Mouse (Mus musculus): ENCODE data around the gene Dcp1b.

The Dcp1b gene

DNA sequence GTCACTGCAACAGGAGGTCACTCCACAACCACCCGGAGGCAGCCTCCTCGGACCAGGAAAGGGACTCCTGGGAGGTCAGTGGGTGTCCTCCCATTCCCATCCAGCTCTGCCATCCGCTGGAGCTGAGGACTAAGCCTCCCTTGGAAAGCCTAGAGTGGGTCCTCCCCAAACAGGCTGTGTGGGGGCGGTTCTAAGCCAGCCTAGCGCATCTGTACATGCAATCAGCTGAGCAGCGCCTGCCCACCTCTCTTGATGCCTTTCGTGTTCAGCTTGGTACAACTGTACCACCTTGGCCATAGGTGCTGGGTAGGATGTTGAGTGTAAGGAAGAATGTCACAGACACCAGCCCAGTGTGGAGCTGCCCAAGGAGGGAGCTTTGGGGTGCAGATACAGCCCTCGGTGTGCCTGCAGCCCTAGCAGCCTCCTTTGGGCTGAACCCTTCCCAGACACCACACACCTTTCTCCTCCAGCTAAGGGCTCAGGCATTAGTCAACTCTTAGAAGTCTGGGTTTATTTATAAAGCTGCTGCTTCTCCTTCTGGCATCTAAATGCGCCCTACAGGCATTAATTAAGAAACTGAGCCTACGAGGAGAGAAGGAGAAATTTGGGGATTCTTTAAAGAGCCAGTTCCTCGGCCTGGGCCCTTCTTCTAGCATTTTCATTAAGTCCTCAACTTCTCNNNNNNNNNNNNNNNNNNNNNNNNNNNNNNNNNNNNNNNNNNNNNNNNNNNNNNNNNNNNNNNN is 54.0 kb downstream of the Dcp1b start:
- peak; percentile 37 to 41 for DNase-seq (ENCODE audit: low spot score in 2 of 2)

DNA sequence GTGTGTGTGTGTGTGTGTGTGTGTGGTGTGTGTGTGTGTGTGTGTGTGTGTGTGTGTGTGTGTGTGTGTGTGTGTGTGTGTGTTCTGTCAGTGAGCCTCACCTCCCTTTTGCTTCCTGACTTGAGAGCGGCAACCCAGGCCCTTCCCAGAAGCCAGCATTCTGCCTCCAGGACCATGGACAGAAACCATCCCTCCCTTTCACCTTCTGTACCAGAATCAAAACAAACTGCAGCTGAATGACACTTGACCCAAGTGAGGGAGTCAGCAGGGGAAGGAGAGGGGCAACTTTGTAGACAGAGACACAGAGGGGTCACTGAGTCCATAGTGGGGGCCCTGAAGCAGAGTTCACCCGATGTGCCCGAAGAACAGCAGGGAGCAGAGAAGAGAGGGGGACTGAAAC is 58.0 kb downstream of the Dcp1b start:
- peak in 1 of 2 experiments; percentile 15 for DNase-seq (ENCODE audit: low spot score in 2 of 2)

- no peak for DNase-seq (ENCODE audit: low spot score in 2 of 2)
Observed at GRCm38 (mm10) chr6:119235441-119235840, 60.4 kb downstream of the Dcp1b start.

DNA sequence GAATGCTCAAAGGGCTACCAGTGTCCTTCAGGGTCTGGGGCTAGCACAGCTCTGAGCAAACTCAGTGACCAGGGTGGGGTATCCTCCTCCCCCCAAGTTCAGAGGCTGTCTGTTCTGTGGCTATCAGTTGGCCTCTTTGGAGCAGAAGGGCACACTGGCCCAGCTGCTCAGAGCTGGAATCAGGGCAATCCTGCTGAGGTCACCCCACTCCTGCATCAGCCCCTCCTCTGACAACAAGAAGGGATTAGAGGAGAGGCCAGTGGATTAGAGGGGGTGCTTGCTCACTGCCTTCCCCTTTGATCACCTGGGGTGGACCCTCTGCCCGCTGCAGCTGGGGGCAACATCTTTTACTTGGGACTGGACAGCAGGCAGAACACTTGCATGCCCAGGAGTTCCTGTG is 61.2 kb downstream of the Dcp1b start, which contains the start of gene Cacna2d4:
TSS of gene Cacna2d4 (plus strand) at position 286 of the 400 bp plus-strand sequence.
- no peak for DNase-seq (ENCODE audit: low spot score in 2 of 2)

- DNase-seq (ENCODE audit: low spot score in 2 of 2) = peak; percentile 91
Observed at GRCm38 (mm10) chr6:119237427-119237989, 62.5 kb downstream of the Dcp1b start.

DNA sequence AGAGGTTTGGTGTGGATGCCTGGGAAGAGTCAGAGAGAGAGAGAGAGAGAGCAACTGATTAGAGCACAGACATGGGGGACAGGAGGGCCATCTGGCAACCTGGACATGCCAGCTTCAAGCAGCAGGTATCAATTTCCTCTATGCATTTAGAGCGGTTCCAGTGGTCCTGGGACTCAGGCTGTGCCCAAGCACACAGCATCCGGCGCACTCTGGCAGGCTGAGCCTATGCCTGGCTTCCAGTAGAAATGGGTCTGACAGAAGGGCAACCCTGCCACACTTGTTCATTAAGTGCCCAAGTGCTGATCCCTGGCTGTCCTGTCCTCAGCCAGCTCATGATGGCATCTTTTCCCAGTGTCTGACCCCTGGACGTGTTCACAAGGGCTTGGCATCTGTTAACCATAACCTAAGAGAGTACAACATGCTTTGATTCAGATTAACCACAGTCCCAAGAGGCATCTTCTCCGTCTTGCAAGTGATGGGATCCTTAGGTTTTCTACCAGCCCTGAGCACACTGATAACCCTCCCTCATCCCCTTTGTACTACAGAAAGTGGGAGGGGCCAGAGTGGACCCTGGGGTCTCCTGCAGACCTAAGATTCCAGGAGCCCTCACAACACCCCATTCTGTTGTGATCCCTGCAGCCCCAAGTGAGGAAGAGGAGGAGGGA is 64.4 kb downstream of the Dcp1b start:
- DNase-seq (ENCODE audit: low spot score in 2 of 2) = no peak

- DNase-seq (ENCODE audit: low spot score in 2 of 2) = no peak
Observed at GRCm38 (mm10) chr6:119240256-119240655, 65.2 kb downstream of the Dcp1b start.

DNA sequence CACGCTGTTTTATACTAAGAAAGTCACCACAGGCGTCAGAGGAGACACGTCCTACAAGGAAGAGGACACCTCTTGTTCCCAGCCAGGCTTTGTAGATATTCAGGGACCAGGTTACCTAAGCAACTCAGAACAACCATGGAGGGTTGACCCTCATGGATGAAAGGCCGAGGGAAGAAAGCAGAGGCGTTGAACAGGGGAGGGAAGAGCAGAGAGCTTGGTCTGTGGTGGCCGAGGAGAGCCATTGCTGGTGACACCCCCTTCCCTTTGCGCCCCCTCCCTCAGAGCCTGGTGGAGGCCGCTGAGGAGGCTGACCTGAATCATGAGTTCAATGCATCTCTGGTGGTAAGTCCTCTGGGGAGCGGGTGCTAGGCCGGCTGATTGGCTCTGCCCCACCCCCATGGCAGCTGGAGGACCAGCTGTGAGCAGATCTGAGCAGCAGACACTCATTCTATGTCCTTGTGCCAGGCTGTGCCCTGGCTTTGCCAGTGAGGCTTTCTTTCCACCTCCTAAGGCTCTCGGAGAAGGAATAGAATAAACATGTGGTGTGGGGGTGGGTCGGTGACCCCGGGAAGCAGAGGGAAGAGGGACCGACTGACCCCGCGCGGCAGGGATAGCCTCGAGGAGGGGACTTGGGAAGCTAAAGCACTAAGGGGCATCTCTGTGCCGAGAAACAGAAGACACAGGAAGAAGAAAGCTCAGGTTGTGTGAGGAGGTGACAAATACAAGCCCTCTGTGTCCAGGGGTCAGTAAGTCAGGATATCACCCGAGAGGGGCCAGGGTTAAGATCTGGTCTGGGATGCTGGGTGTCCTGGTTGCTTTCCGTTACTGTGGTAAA is 66.0 kb downstream of the Dcp1b start:
- no peak for DNase-seq (ENCODE audit: low spot score in 2 of 2)

- no peak for DNase-seq (ENCODE audit: low spot score in 2 of 2)
Observed at GRCm38 (mm10) chr6:119246082-119246481, 71.0 kb downstream of the Dcp1b start.

GRCm38 (mm10) chr6:119248578-119248977 is 73.5 kb downstream of the Dcp1b start:
- no peak for DNase-seq (ENCODE audit: low spot score in 2 of 2)

DNA sequence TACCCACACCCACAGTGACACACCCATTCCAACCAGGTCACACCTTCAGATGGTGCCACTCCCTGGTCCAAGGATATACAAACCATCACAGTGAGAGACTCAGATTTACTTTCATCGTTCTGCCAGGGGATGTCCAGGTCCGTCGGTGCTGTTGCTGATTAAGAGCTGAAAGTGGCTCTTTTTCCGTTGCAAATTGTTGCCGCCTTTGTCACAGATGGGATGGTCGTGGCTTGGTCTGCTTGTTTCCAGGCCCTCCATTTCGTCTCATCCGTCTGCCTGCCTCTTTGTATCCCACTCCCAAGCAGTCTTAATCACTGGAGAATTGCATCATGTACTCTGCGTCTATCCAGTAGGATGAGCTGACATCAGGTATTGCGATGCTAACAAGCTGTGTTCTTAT is 74.7 kb downstream of the Dcp1b start:
- DNase-seq (ENCODE audit: low spot score in 2 of 2) = no peak

DNA sequence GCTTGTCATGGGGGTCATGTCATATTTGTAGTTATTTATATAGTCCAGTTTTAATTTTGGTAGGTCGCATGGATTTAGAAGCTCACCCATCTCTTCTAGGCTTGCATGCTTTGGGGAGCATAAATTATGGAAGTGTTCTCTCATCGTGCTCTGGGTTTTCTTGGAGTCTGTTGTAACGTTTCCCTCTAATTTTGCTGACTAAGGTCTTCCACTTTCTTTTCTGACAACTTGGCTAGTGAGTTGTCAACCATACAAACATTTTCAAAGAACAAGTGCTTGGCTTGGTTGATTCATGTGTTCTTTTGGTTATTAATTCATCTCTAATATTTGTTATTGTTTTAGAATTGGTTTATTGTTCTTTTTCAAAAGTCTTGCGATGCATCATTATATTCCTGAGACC is 76.7 kb downstream of the Dcp1b start:
- no peak for DNase-seq (ENCODE audit: low spot score in 2 of 2)
